Mouse (Mus musculus): Measurements from ENCODE around the gene Dmwd. TPM values are rescaled to one million over a fixed set of nuclear protein-coding genes. Genes with fewer than 3 reads are reported as not detected.
A peak's percentile ranks its signal among the peaks of the same experiment; 100 is the strongest.

The Dmwd gene
- polyA plus RNA-seq, 1 experiment from 2014 or later, result 12.8 TPM

- no peak for DNase-seq (ENCODE audit: low spot score)
- no peak for ATAC-seq (replicated peaks; ENCODE audit: low FRiP score)
- H3K9ac ChIP-seq (ENCODE audit: low read depth, low read length), result no peak overlapping the region
Measured at GRCm38 (mm10) chr7:19050172-19050571, 25.9 kb upstream of the Dmwd start.

GRCm38 (mm10) chr7:19051161-19051560 is 24.9 kb upstream of the Dmwd start:
- Histone ChIP-seq H3K4me1 (replicated peaks; ENCODE audit: control insufficient read depth, insufficient read depth, low read length) (no peaks in the 10 kb centered on the region), H3K27ac (ENCODE audit: low read depth, low read length) (peak overlapping the region; percentile 10; the same call in 1 of the 2 replicates), H3K9me3 (ENCODE audit: control insufficient read depth, low read length) (no peaks in the 10 kb centered on the region), H3K27me3 (replicated peaks; ENCODE audit: control insufficient read depth, insufficient read depth, low read length) (no peaks in the 10 kb centered on the region), H3K4me2 (no peak overlapping the region), H3K9ac (ENCODE audit: low read depth, low read length) (no peak overlapping the region), H3K36me3 (ENCODE audit: control insufficient read depth, insufficient read depth, low read length) (peaks cover 49% of the 10 kb centered on the region), H3K4me3 (ENCODE audit: low read depth, low read length) (no peak overlapping the region)
- DNase-seq (ENCODE audit: low spot score), result no peak
- WGBS, result 69% methylated on average over 4 of the region's 4 CpGs
- no peak for ATAC-seq (replicated peaks; ENCODE audit: low FRiP score)

More at GRCm38 (mm10) chr7:19050172-19050571, 25.9 kb upstream of the Dmwd start:
- peaks cover 58% of the 10 kb centered on the region for H3K36me3 ChIP-seq (ENCODE audit: control insufficient read depth, insufficient read depth, low read length)
- no peak overlapping the region for H3K4me3 ChIP-seq (ENCODE audit: low read depth, low read length)
- H3K27me3 ChIP-seq (replicated peaks; ENCODE audit: control insufficient read depth, insufficient read depth, low read length), result no peaks in the 10 kb centered on the region
- WGBS, result 85% methylated on average over 8 of the region's 8 CpGs
- H3K4me1 ChIP-seq (replicated peaks; ENCODE audit: control insufficient read depth, insufficient read depth, low read length), result no peaks in the 10 kb centered on the region
- no peak overlapping the region for H3K4me2 ChIP-seq
- H3K27ac ChIP-seq (ENCODE audit: low read depth, low read length), result no peak overlapping the region
- H3K9me3 ChIP-seq (ENCODE audit: control insufficient read depth, low read length), result no peaks in the 10 kb centered on the region

GRCm38 (mm10) chr7:19052345-19053135 is 23.5 kb upstream of the Dmwd start:
- ATAC-seq (replicated peaks; ENCODE audit: low FRiP score) (no peak), DNase-seq (ENCODE audit: low spot score) (no peak)
- H3K4me1 ChIP-seq (replicated peaks; ENCODE audit: control insufficient read depth, insufficient read depth, low read length), result no peaks in the 10 kb centered on the region
- H3K9ac ChIP-seq (ENCODE audit: low read depth, low read length), result no peak overlapping the region
- H3K27me3 ChIP-seq (replicated peaks; ENCODE audit: control insufficient read depth, insufficient read depth, low read length), result no peaks in the 10 kb centered on the region
- H3K27ac ChIP-seq (ENCODE audit: low read depth, low read length), result no peak overlapping the region
- no peak overlapping the region for H3K4me2 ChIP-seq
- H3K9me3 ChIP-seq (ENCODE audit: control insufficient read depth, low read length), result no peaks in the 10 kb centered on the region
- peaks cover 36% of the 10 kb centered on the region for H3K36me3 ChIP-seq (ENCODE audit: control insufficient read depth, insufficient read depth, low read length)
- 88% methylated on average over 15 of the region's 15 CpGs for WGBS
- H3K4me3 ChIP-seq (ENCODE audit: low read depth, low read length), result no peak overlapping the region

GRCm38 (mm10) chr7:19053136-19053532 is 22.9 kb upstream of the Dmwd start:
- WGBS, result 90% methylated on average over 7 of the region's 7 CpGs
- ATAC-seq (replicated peaks; ENCODE audit: low FRiP score), result no peak
- H3K36me3 ChIP-seq (ENCODE audit: control insufficient read depth, insufficient read depth, low read length), result peaks cover 30% of the 10 kb centered on the region

GRCm38 (mm10) chr7:19054047-19054776 is 21.8 kb upstream of the Dmwd start, which contains the start of gene Rsph6a:
TSS of gene Rsph6a (plus strand) at chr7:19054690.
- 52% methylated on average over 33 of the region's 33 CpGs for WGBS
- no peak within 1 kb of the TSS for H3K4me3 ChIP-seq (ENCODE audit: low read depth, low read length)
- H3K36me3 ChIP-seq (ENCODE audit: control insufficient read depth, insufficient read depth, low read length), result peaks cover 22% of the 10 kb centered on the region
- no peaks in the 10 kb centered on the region for H3K9me3 ChIP-seq (ENCODE audit: control insufficient read depth, low read length)
- no peak within 1 kb of the TSS for H3K9ac ChIP-seq (ENCODE audit: low read depth, low read length)
- no peak within 1 kb of the TSS for H3K27ac ChIP-seq (ENCODE audit: low read depth, low read length)
- H3K4me1 ChIP-seq (replicated peaks; ENCODE audit: control insufficient read depth, insufficient read depth, low read length), result no peaks in the 10 kb centered on the region
- ATAC-seq (replicated peaks; ENCODE audit: low FRiP score) (peak; percentile 42), DNase-seq (ENCODE audit: low spot score) (no peak)
- H3K4me2 ChIP-seq, result no peak within 1 kb of the TSS
- no peaks in the 10 kb centered on the region for H3K27me3 ChIP-seq (replicated peaks; ENCODE audit: control insufficient read depth, insufficient read depth, low read length)

More at GRCm38 (mm10) chr7:19053136-19053532, 22.9 kb upstream of the Dmwd start:
- Histone ChIP-seq H3K27me3 (replicated peaks; ENCODE audit: control insufficient read depth, insufficient read depth, low read length) (no peaks in the 10 kb centered on the region), H3K9me3 (ENCODE audit: control insufficient read depth, low read length) (no peaks in the 10 kb centered on the region), H3K4me1 (replicated peaks; ENCODE audit: control insufficient read depth, insufficient read depth, low read length) (no peaks in the 10 kb centered on the region), H3K4me2 (no peak overlapping the region), H3K4me3 (ENCODE audit: low read depth, low read length) (no peak overlapping the region), H3K27ac (ENCODE audit: low read depth, low read length) (no peak overlapping the region), H3K9ac (ENCODE audit: low read depth, low read length) (no peak overlapping the region)
- DNase-seq (ENCODE audit: low spot score), result no peak

GRCm38 (mm10) chr7:19054777-19055076 is 21.3 kb upstream of the Dmwd start:
- H3K4me1 ChIP-seq (replicated peaks; ENCODE audit: control insufficient read depth, insufficient read depth, low read length), result no peaks in the 10 kb centered on the region
- 75% methylated on average over 9 of the region's 9 CpGs for WGBS
- H3K4me3 ChIP-seq (ENCODE audit: low read depth, low read length), result no peak overlapping the region
- H3K4me2 ChIP-seq, result no peak overlapping the region
- H3K9me3 ChIP-seq (ENCODE audit: control insufficient read depth, low read length), result no peaks in the 10 kb centered on the region
- no peak for DNase-seq (ENCODE audit: low spot score)
- peak; percentile 21; the same call in 1 of the 2 replicates for ATAC-seq (replicated peaks; ENCODE audit: low FRiP score)
- no peak overlapping the region for H3K9ac ChIP-seq (ENCODE audit: low read depth, low read length)
- H3K27ac ChIP-seq (ENCODE audit: low read depth, low read length), result no peak overlapping the region
- H3K36me3 ChIP-seq (ENCODE audit: control insufficient read depth, insufficient read depth, low read length), result peaks cover 18% of the 10 kb centered on the region
- H3K27me3 ChIP-seq (replicated peaks; ENCODE audit: control insufficient read depth, insufficient read depth, low read length), result no peaks in the 10 kb centered on the region

GRCm38 (mm10) chr7:19055108-19055507 is 20.9 kb upstream of the Dmwd start:
- no peaks in the 10 kb centered on the region for H3K4me1 ChIP-seq (replicated peaks; ENCODE audit: control insufficient read depth, insufficient read depth, low read length)
- DNase-seq (ENCODE audit: low spot score), result no peak
- WGBS, result 93% methylated on average over 8 of the region's 8 CpGs
- H3K27ac ChIP-seq (ENCODE audit: low read depth, low read length), result no peak overlapping the region
- no peak overlapping the region for H3K4me3 ChIP-seq (ENCODE audit: low read depth, low read length)
- H3K27me3 ChIP-seq (replicated peaks; ENCODE audit: control insufficient read depth, insufficient read depth, low read length), result no peaks in the 10 kb centered on the region
- no peak overlapping the region for H3K9ac ChIP-seq (ENCODE audit: low read depth, low read length)
- no peaks in the 10 kb centered on the region for H3K9me3 ChIP-seq (ENCODE audit: control insufficient read depth, low read length)
- no peak for ATAC-seq (replicated peaks; ENCODE audit: low FRiP score)
- H3K36me3 ChIP-seq (ENCODE audit: control insufficient read depth, insufficient read depth, low read length), result peaks cover 15% of the 10 kb centered on the region
- H3K4me2 ChIP-seq, result no peak overlapping the region

GRCm38 (mm10) chr7:19057405-19057804 is 18.6 kb upstream of the Dmwd start:
- WGBS, result 76% methylated on average over 10 of the region's 10 CpGs
- Histone ChIP-seq H3K4me2 (no peak overlapping the region), H3K9ac (ENCODE audit: low read depth, low read length) (no peak overlapping the region)

More at GRCm38 (mm10) chr7:19057405-19057804, 18.6 kb upstream of the Dmwd start:
- DNase-seq (ENCODE audit: low spot score), result no peak
- H3K36me3 ChIP-seq (ENCODE audit: control insufficient read depth, insufficient read depth, low read length), result peaks cover 5% of the 10 kb centered on the region; the same call in 1 of the 2 replicates
- no peak overlapping the region for H3K27ac ChIP-seq (ENCODE audit: low read depth, low read length)
- H3K9me3 ChIP-seq (ENCODE audit: control insufficient read depth, low read length), result no peaks in the 10 kb centered on the region
- no peaks in the 10 kb centered on the region for H3K27me3 ChIP-seq (replicated peaks; ENCODE audit: control insufficient read depth, insufficient read depth, low read length)
- no peaks in the 10 kb centered on the region for H3K4me1 ChIP-seq (replicated peaks; ENCODE audit: control insufficient read depth, insufficient read depth, low read length)
- ATAC-seq (replicated peaks; ENCODE audit: low FRiP score), result no peak
- no peak overlapping the region for H3K4me3 ChIP-seq (ENCODE audit: low read depth, low read length)
